17 mouse cellular contexts compared by ENCODE assay signal in the genomic region with DNA sequence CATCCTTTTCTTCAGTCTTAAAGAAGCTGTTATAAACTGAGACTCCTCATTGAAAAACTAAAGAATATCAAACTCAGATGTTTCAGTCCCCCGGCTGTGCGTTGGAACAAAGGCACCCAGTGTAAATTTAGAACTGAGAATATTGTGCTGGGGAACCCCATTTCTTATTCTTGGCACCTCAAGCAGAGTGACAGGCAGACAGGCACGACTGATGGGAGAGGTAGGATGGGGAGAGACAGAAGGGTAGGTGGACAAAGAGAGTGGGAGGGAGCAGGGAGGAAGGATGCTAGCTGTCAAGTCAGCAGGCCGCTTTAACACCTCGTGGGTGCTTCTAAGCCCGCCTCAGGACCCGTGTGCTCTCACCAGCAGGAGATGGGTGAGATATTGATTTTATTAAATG. TPM values are rescaled to one million over a fixed set of nuclear protein-coding genes. Genes with fewer than 3 reads are reported as not detected.
"Had no signal": no experiment of that assay in that cellular context is flagged by ENCODE, and none has a peak within 500 bp of the region (broad histone marks: within the 10 kb centered on the region; RNA-seq: fewer than 3 reads in every experiment).

No protein-coding gene starts in this region.

- H3K27ac ChIP-seq: kidney, postnatal 0 days; layer of hippocampus, adult 2 months; liver, embryonic 13.5 days; stomach, embryonic 15.5 days had no signal

- H3K27me3 ChIP-seq: liver, embryonic 13.5 days; stomach, embryonic 15.5 days had no signal

- H3K9ac ChIP-seq: liver, embryonic 13.5 days; stomach, embryonic 15.5 days had no signal

- H3K9me3 ChIP-seq: liver, embryonic 13.5 days; stomach, embryonic 15.5 days had no signal

- DNase-seq: kidney, adult 9 months; kidney, postnatal 25 days; liver, embryonic 13.5 days; lung, adult 2 months; lung, postnatal 14 days; lung, postnatal 4 days; midbrain, embryonic 14.5 days; right cerebral cortex, postnatal 25 days; spleen, adult 18-20 months; thymus, adult 18-20 months; thymus, postnatal 36 days had no signal

- H3K4me1 ChIP-seq: liver, embryonic 13.5 days; stomach, embryonic 15.5 days had no signal

- H3K4me2 ChIP-seq: liver, embryonic 13.5 days; midbrain, embryonic 11.5 days; stomach, embryonic 15.5 days had no signal

- H3K36me3 ChIP-seq: liver, embryonic 13.5 days; stomach, embryonic 15.5 days had no signal

- H3K4me3 ChIP-seq: layer of hippocampus, adult 2 months; liver, embryonic 13.5 days; stomach, embryonic 15.5 days had no signal

RNA-seq across cellular contexts. Expression of a gene that starts 23.5 kb away (rescaled TPM):
- total RNA-seq: megakaryocyte-erythroid progenitor cell, adult 5-6 weeks had no signal
- polyA plus RNA-seq: liver, adult 2 months had no signal
